Mouse (Mus musculus) ES-Bruce4 (cell line): ENCODE results near the gene Neurl1b. TPM values are rescaled to one million over a fixed set of nuclear protein-coding genes. Genes with fewer than 3 reads are reported as not detected.

Experiments used
- H3K27ac ChIP-seq: 2 replicates; pipeline ENCODE4 v1.5.1; 2012; ENCODE audit warnings: low read length, inconsistent platforms; ENCODE audit not compliant: insufficient read depth
- H3K27me3 ChIP-seq: 2 replicates; pipeline ENCODE4 v1.6.1; 2012; ENCODE audit warnings: mild to moderate bottlenecking, low read length, inconsistent platforms; ENCODE audit not compliant: control insufficient read depth, poor library complexity, insufficient read depth, severe bottlenecking
- H3K36me3 ChIP-seq: 2 replicates; pipeline ENCODE4 v1.6.1; 2012; ENCODE audit warnings: inconsistent platforms, mild to moderate bottlenecking, low read length, moderate library complexity; ENCODE audit not compliant: control insufficient read depth, poor library complexity, insufficient read depth, severe bottlenecking
- H3K4me1 ChIP-seq: one replicate; pipeline ENCODE4 v1.8.1; 2011; ENCODE audit warnings: low read length; ENCODE audit not compliant: control insufficient read depth, insufficient read depth
- H3K4me3 ChIP-seq: 2 replicates; pipeline ENCODE4 v1.5.1; 2011; ENCODE audit warnings: low read depth, mild to moderate bottlenecking, low read length
- H3K9ac ChIP-seq: 2 replicates; pipeline ENCODE4 v1.6.1; 2012; ENCODE audit warnings: low read depth, mild to moderate bottlenecking, inconsistent platforms; ENCODE audit not compliant: poor library complexity, severe bottlenecking
- H3K9me3 ChIP-seq: replicated peaks from 2 replicates; pipeline ENCODE4 v1.6.1; 2012; ENCODE audit warnings: mild to moderate bottlenecking, low read length, inconsistent platforms; ENCODE audit not compliant: control insufficient read depth, poor library complexity, insufficient read depth, severe bottlenecking
- CTCF ChIP-seq: IDR thresholded peaks from one replicate; pipeline ENCODE4 v1.8.1; 2011; ENCODE audit warnings: low read depth, low read length
- EP300 ChIP-seq: IDR thresholded peaks from 2 replicates; pipeline ENCODE4 v1.6.1; 2011; ENCODE audit warnings: low read depth, low read length; ENCODE audit not compliant: insufficient read depth
- POLR2A ChIP-seq: IDR thresholded peaks from one replicate; pipeline ENCODE4 v1.8.1; 2011; ENCODE audit warnings: low read length; ENCODE audit not compliant: insufficient read depth
- polyA plus RNA-seq: library from polyadenylated mRNA; stranded (reverse); fragments of >200 nt; gene quantifications from 2 replicates; pipeline ENCODE4 v1.2.4, GENCODE M21; 2011; ENCODE audit warnings: low read depth; ENCODE audit not compliant: missing spikeins, insufficient read depth, insufficient read length

Gene Neurl1b
- polyA plus RNA-seq, 1 experiment = 4.2 TPM

- no peak for TF ChIP-seq EP300
- TF ChIP-seq POLR2A = no peak
- no peak for TF ChIP-seq CTCF
- Histone ChIP-seq H3K4me1 (peaks cover 2% of the 10 kb centered on the region), H3K4me3 (no peak overlapping the region), H3K27ac (no peak overlapping the region), H3K36me3 (no peaks in the 10 kb centered on the region), H3K9me3 (peaks cover 23% of the 10 kb centered on the region), H3K9ac (no peak overlapping the region), H3K27me3 (no peaks in the 10 kb centered on the region)
These were observed 76.3 kb downstream of the Neurl1b start for GRCm38 (mm10) chr17:26490910-26491309.

GRCm38 (mm10) chr17:26492246-26492645 is 77.6 kb downstream of the Neurl1b start:
- Histone ChIP-seq H3K9ac (no peak overlapping the region), H3K27me3 (no peaks in the 10 kb centered on the region), H3K27ac (no peak overlapping the region), H3K4me1 (peaks cover 2% of the 10 kb centered on the region), H3K36me3 (no peaks in the 10 kb centered on the region), H3K9me3 (peaks cover 23% of the 10 kb centered on the region), H3K4me3 (no peak overlapping the region)
- TF ChIP-seq EP300 (no peak), CTCF (no peak), POLR2A (no peak)

- Histone ChIP-seq H3K36me3 (no peaks in the 10 kb centered on the region), H3K9me3 (peaks cover 23% of the 10 kb centered on the region)
- no peak for TF ChIP-seq EP300
- no peak for TF ChIP-seq POLR2A
These were observed 80.2 kb downstream of the Neurl1b start for GRCm38 (mm10) chr17:26494642-26495468.

More at GRCm38 (mm10) chr17:26494642-26495468, 80.2 kb downstream of the Neurl1b start:
- Histone ChIP-seq H3K27ac (peak overlapping the region; percentile 28; the same call in 1 of the 2 replicates), H3K9ac (no peak overlapping the region), H3K4me1 (no peaks in the 10 kb centered on the region), H3K27me3 (no peaks in the 10 kb centered on the region), H3K4me3 (no peak overlapping the region)

Other genes starting within 250 kb of the Neurl1b start
- gene Pdia2, start 215.7 kb upstream of the Neurl1b start, polyA plus RNA-seq = 0.43 TPM in 1 of 2 replicates, not detected in the other
- 2.4 and 4.2 TPM in 2 replicates for gene Rgs11, start 211.9 kb upstream of the Neurl1b start, polyA plus RNA-seq
- 9.5 and 9.8 TPM in 2 replicates for gene Arhgdig, start 207.0 kb upstream of the Neurl1b start, polyA plus RNA-seq
- gene Fam234a, start 170.6 kb upstream of the Neurl1b start, polyA plus RNA-seq = 23.7 and 26.6 TPM in 2 replicates
- gene Luc7l, start 161.9 kb upstream of the Neurl1b start, polyA plus RNA-seq = 105 and 110 TPM in 2 replicates
- gene Ergic1, start 146.7 kb downstream of the Neurl1b start, polyA plus RNA-seq = 166 and 167 TPM in 2 replicates
- gene Dusp1, start 147.3 kb downstream of the Neurl1b start, polyA plus RNA-seq = 58.4 and 64.9 TPM in 2 replicates
- 100 and 118 TPM in 2 replicates for gene Atp6v0e, start 248.4 kb downstream of the Neurl1b start, polyA plus RNA-seq